Mouse (Mus musculus): ENCODE data around the gene Htr5b. TPM values are rescaled to one million over a fixed set of nuclear protein-coding genes. Genes with fewer than 3 reads are reported as not detected.

The Htr5b gene
- not detected for polyA plus RNA-seq (2012; fragmentation: generic; extraction: Trizol)
- long read RNA-seq, experiment 1: 0 reads
- long read RNA-seq, experiment 2: 0 reads

DNA sequence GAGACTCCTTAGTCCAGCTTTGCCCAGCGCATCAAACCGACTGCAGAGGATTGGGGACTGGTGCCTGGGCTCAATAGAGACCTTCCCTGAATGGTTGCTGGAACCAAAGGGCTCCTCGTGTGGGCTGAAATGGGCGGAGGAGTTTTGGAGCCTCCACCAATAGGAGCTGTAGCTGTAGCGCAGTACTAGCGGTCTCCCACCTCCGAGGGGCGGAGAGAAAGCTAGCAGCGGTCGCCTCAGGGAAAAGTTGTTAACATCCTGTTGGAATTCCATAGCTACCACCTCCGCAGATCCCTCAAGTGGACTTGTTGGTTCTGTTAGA is at the start of gene Htr5b:
Gene Htr5b (minus strand): TSS at position 67 of the 322 bp plus-strand sequence.
- no peak within 1 kb of the TSS for H3ac ChIP-seq (ENCODE audit: control insufficient read depth, insufficient read length, low read depth)
- TF ChIP-seq CEBPB (IDR thresholded peaks at IDR 0.05; ENCODE audit: low read depth): no peak
- TF ChIP-seq CTCF (IDR thresholded peaks at IDR 0.05; ENCODE audit: control insufficient read depth, insufficient read depth, insufficient read length): no peak
- no peak for TF ChIP-seq MAX (IDR thresholded peaks at IDR 0.05)
- TF ChIP-seq MYOD1 (IDR thresholded peaks at IDR 0.05; ENCODE audit: control insufficient read depth, insufficient read length, low read depth): no peak
- no peak for TF ChIP-seq MYOG (IDR thresholded peaks at IDR 0.05; ENCODE audit: control insufficient read depth, extremely low read depth, insufficient read length)
- no peak within 1 kb of the TSS for H3K4me3 ChIP-seq (ENCODE audit: insufficient read depth, poor library complexity, severe bottlenecking)
- no peaks in the 10 kb centered on the region for H3K36me3 ChIP-seq (ENCODE audit: control insufficient read depth, insufficient read depth)
- H3K79me2 ChIP-seq (ENCODE audit: control insufficient read depth, insufficient read depth): no peaks in the 10 kb centered on the region
- no peaks in the 10 kb centered on the region for H3K79me3 ChIP-seq (ENCODE audit: low read depth)
- H3K27me3 ChIP-seq (ENCODE audit: control insufficient read depth, insufficient read depth, insufficient read length): peaks cover 18% of the 10 kb centered on the region

DNA sequence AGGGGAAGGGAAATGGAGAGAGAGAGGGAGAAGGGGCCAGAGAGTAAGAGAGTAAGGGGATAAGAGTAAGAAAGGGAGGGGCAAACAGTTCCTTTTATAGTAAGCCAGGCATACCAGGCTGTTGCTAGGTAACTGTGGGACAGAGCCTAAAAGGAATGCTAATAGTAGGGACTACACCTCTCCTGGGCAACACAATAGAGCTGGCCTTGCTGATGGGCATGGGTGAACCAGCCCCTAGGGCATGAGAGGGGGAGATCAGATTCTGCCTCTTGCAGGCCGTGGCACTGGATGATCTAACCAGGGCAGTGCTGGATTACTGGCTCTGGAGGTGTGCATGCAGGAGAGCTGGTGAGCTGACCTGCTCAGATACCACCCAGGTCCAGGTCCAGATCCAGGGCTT is 49.2 kb upstream of the Htr5b start:
- Histone ChIP-seq H3K36me3 (ENCODE audit: control insufficient read depth, insufficient read depth) (no peaks in the 10 kb centered on the region), H3ac (ENCODE audit: control insufficient read depth, insufficient read length, low read depth) (no peak overlapping the region), H3K79me2 (ENCODE audit: control insufficient read depth, insufficient read depth) (no peaks in the 10 kb centered on the region), H3K79me3 (ENCODE audit: low read depth) (no peaks in the 10 kb centered on the region), H3K27me3 (ENCODE audit: control insufficient read depth, insufficient read depth, insufficient read length) (no peaks in the 10 kb centered on the region), H3K4me3 (ENCODE audit: insufficient read depth, poor library complexity, severe bottlenecking) (no peak overlapping the region)
- no peak for TF ChIP-seq MAX (IDR thresholded peaks at IDR 0.05)
- TF ChIP-seq USF1 (IDR thresholded peaks at IDR 0.05; ENCODE audit: low read depth): no peak
- TF ChIP-seq CTCF (IDR thresholded peaks at IDR 0.05; ENCODE audit: control insufficient read depth, insufficient read depth, insufficient read length): no peak
- TF ChIP-seq MYOG (IDR thresholded peaks at IDR 0.05; ENCODE audit: control insufficient read depth, extremely low read depth, insufficient read length): no peak
- no peak for TF ChIP-seq FOSL1 (IDR thresholded peaks at IDR 0.05; ENCODE audit: insufficient read depth, low read length, poor library complexity, severe bottlenecking)
- no peak for TF ChIP-seq CEBPB (IDR thresholded peaks at IDR 0.05; ENCODE audit: low read depth)
- TF ChIP-seq MYOD1 (IDR thresholded peaks at IDR 0.05; ENCODE audit: control insufficient read depth, insufficient read length, low read depth): no peak

DNA sequence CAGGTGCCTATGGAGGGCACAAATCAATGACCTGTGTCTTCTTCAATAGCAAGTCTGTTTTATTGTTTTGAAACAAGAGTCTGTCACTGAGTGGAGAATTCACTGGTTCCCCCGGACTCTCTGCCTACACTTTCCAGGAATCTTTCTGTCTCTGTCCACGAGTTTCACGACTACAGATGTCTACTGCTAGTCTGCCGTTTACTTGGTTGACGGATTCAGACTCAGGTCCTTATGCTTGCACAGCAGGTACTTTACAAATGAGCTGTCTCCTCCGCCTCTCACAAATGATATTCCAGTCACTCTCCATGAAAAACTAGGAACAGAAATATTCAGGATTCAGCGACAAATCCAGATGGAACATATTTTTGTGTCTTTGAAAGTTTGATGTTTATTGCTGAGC is 42.3 kb upstream of the Htr5b start:
- H3K79me2 ChIP-seq (ENCODE audit: control insufficient read depth, insufficient read depth): peaks cover 25% of the 10 kb centered on the region
- no peak for TF ChIP-seq MYOG (IDR thresholded peaks at IDR 0.05; ENCODE audit: control insufficient read depth, extremely low read depth, insufficient read length)
- no peak for TF ChIP-seq MAX (IDR thresholded peaks at IDR 0.05)
- no peak for TF ChIP-seq CTCF (IDR thresholded peaks at IDR 0.05; ENCODE audit: control insufficient read depth, insufficient read depth, insufficient read length)
- TF ChIP-seq CEBPB (IDR thresholded peaks at IDR 0.05; ENCODE audit: low read depth): no peak
- TF ChIP-seq MYOD1 (IDR thresholded peaks at IDR 0.05; ENCODE audit: control insufficient read depth, insufficient read length, low read depth): no peak
- TF ChIP-seq FOSL1 (IDR thresholded peaks at IDR 0.05; ENCODE audit: insufficient read depth, low read length, poor library complexity, severe bottlenecking): no peak
- TF ChIP-seq USF1 (IDR thresholded peaks at IDR 0.05; ENCODE audit: low read depth): no peak
- peaks cover 1% of the 10 kb centered on the region for H3K36me3 ChIP-seq (ENCODE audit: control insufficient read depth, insufficient read depth)
- peaks cover 21% of the 10 kb centered on the region for H3K79me3 ChIP-seq (ENCODE audit: low read depth)
- no peak overlapping the region for H3K4me3 ChIP-seq (ENCODE audit: insufficient read depth, poor library complexity, severe bottlenecking)
- H3K27me3 ChIP-seq (ENCODE audit: control insufficient read depth, insufficient read depth, insufficient read length): no peaks in the 10 kb centered on the region
- H3ac ChIP-seq (ENCODE audit: control insufficient read depth, insufficient read length, low read depth): no peak overlapping the region

DNA sequence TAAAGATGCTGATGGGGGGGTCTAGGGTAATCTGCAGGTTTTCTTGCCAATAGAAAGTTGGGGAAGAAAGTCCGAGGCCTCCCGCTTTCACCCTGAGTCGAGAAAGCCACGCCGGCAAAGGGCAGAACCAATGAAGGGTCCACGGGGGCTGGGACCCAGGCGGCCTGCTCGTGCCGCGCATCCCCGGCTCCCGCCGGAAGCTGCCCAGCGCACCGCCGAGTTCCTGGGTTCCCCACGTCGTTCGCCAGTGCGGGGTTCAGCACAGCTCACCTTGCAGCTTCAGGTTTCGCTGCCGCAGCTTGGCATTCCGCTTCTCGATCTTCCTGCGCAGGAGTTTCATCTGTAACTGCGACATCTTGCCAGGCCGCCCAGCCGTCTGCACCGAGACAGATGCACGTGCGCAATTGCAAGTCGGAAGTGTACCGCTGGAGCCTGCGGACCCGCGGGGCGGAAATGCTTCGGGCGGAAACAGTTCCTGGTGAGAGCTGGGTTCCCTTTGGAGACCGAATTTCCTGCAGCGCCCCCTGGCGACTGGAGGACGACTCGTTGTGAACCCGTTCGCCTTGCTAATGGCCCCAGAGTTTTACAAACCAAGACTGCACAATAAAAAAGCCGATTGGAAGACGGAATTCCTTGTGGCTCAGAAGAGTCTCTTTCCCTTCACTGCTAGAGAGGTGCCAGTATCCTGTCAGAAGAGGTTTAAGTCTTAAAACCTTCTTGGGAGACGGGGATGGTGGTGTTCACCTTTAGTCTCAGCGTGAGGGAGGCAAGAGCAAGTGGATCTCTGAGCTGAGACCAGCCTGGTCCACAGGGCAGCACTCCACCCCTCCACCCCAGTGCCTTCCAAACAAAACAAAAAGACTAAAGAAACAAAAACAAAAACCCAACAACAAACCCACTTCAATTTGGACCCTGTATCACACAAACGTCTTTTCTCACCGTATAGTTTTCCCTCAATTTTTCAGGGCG is 39.5 kb upstream of the Htr5b start, which contains the start of gene Ddx18:
Gene Ddx18 (minus strand): TSS at position 469 of the 969 bp plus-strand sequence.
- Histone ChIP-seq H3K36me3 (ENCODE audit: control insufficient read depth, insufficient read depth) (peaks cover 22% of the 10 kb centered on the region), H3K79me3 (ENCODE audit: low read depth) (peaks cover 28% of the 10 kb centered on the region), H3K4me3 (ENCODE audit: insufficient read depth, poor library complexity, severe bottlenecking) (peak within 1 kb of the TSS; percentile 76), H3K27me3 (ENCODE audit: control insufficient read depth, insufficient read depth, insufficient read length) (no peaks in the 10 kb centered on the region), H3K79me2 (ENCODE audit: control insufficient read depth, insufficient read depth) (peaks cover 38% of the 10 kb centered on the region), H3ac (ENCODE audit: control insufficient read depth, insufficient read length, low read depth) (peak within 1 kb of the TSS; percentile 99)
- TF ChIP-seq CEBPB (IDR thresholded peaks at IDR 0.05; ENCODE audit: low read depth): no peak
- peak; percentile 84 for TF ChIP-seq CTCF (IDR thresholded peaks at IDR 0.05; ENCODE audit: control insufficient read depth, insufficient read depth, insufficient read length)
- TF ChIP-seq MAX (IDR thresholded peaks at IDR 0.05): peak; percentile 94
- TF ChIP-seq MYOG (IDR thresholded peaks at IDR 0.05; ENCODE audit: control insufficient read depth, extremely low read depth, insufficient read length): no peak
- no peak for TF ChIP-seq FOSL1 (IDR thresholded peaks at IDR 0.05; ENCODE audit: insufficient read depth, low read length, poor library complexity, severe bottlenecking)
- TF ChIP-seq MYOD1 (IDR thresholded peaks at IDR 0.05; ENCODE audit: control insufficient read depth, insufficient read length, low read depth): no peak
- TF ChIP-seq USF1 (IDR thresholded peaks at IDR 0.05; ENCODE audit: low read depth): peak; percentile 14

DNA sequence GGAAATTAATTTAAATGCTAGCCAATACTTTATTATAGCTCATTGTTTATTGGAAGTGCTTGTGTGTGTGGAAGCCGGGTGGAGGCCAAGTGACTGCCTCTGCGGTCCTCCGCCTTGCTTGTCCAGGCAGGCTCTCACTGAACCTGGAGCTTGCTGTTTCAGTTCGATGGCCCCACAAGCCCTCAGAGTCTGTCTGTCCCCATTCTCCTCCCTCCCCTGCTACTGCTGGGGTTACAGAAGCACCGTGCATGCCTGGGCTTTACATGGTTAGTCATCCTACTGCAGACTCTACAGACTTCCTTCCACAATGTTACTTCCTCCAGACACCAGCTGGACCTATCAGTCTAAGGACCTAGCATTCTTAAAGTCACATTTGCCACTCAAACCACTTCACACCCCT is 29.6 kb upstream of the Htr5b start:
- Histone ChIP-seq H3ac (ENCODE audit: control insufficient read depth, insufficient read length, low read depth) (no peak overlapping the region), H3K36me3 (ENCODE audit: control insufficient read depth, insufficient read depth) (peaks cover 86% of the 10 kb centered on the region), H3K79me2 (ENCODE audit: control insufficient read depth, insufficient read depth) (peaks cover 4% of the 10 kb centered on the region), H3K27me3 (ENCODE audit: control insufficient read depth, insufficient read depth, insufficient read length) (no peaks in the 10 kb centered on the region), H3K4me3 (ENCODE audit: insufficient read depth, poor library complexity, severe bottlenecking) (no peak overlapping the region), H3K79me3 (ENCODE audit: low read depth) (peaks cover 3% of the 10 kb centered on the region)
- no peak for TF ChIP-seq MYOG (IDR thresholded peaks at IDR 0.05; ENCODE audit: control insufficient read depth, extremely low read depth, insufficient read length)
- no peak for TF ChIP-seq CEBPB (IDR thresholded peaks at IDR 0.05; ENCODE audit: low read depth)

Data from C2C12 (cell line).